ENCODE assay signal across 21 mouse cellular contexts in the genomic region with DNA sequence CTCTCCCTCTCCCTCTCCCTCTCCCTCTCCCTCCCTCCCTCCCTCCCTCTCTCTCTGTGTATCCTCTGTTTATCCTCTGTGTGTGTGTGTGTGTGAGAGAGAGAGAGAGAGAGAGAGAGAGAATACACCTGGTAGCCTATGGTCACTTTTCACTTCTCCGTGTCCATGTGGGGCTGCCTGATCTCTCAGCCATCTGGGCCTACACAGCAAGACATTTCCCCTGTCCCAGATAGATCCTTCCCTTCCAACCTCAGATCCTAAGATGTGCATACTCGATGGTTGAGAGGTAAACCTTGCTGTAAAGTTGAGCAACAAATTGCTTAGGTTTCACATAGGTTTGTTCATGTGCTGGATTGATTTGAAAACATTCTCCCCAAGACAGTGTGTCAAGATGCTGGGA.
DNase-seq lines count a peak whose midpoint lies in the region; ATAC-seq and TF ChIP-seq lines count a peak whose summit lies in the region.
"Had no signal": no experiment of that assay in that cellular context is flagged by ENCODE, and none has a peak within 500 bp of the region (broad histone marks: within the 10 kb centered on the region; RNA-seq: fewer than 3 reads in every experiment).

No protein-coding gene starts in this region.

- TF ChIP-seq POLR2A in cerebellum, adult 2 months (IDR thresholded peaks at IDR 0.05; ENCODE audit: borderline replicate concordance, insufficient read depth, low read length) = no peak

- H3K27me3 ChIP-seq in cerebellum, adult 2 months (ENCODE audit: control insufficient read depth, insufficient read depth, low read length) = no peaks in the 10 kb centered on the region
- H3K27me3 ChIP-seq in midbrain, embryonic 14.5 days (ENCODE audit: control insufficient read depth, insufficient read depth, low read length) = no peaks in the 10 kb centered on the region
- H3K27me3 ChIP-seq: forebrain, embryonic 13.5 days; heart, embryonic 13.5 days; hindbrain, embryonic 13.5 days; intestine, embryonic 15.5 days had no signal

- H3K36me3 ChIP-seq in midbrain, embryonic 14.5 days (ENCODE audit: control insufficient read depth, insufficient read depth, low read length) = no peaks in the 10 kb centered on the region
- H3K36me3 ChIP-seq: forebrain, embryonic 10.5 days; heart, embryonic 13.5 days; hindbrain, embryonic 13.5 days; intestine, embryonic 15.5 days had no signal

- no peak for TF ChIP-seq CTCF in cerebellum, adult 2 months (IDR thresholded peaks at IDR 0.05; ENCODE audit: borderline replicate concordance, insufficient read depth, low read depth, low read length)

- peak overlapping the region; percentile 85 for H3K27ac ChIP-seq in cerebellum, adult 2 months (ENCODE audit: insufficient read depth, low read length)
- no peak overlapping the region for H3K27ac ChIP-seq in midbrain, embryonic 14.5 days (replicated peaks; ENCODE audit: low read depth, low read length)
- H3K27ac ChIP-seq: forebrain, embryonic 10.5 days; forebrain, embryonic 13.5 days; heart, embryonic 13.5 days; hindbrain, embryonic 13.5 days; intestine, embryonic 15.5 days had no signal

- no peak for ATAC-seq in cerebellum, adult (ENCODE audit: insufficient number of reproducible peaks, low FRiP score, low TSS enrichment)
- no peak for ATAC-seq in midbrain, embryonic 14.5 days (ENCODE audit: low FRiP score, low TSS enrichment)
- ATAC-seq: CD4-positive, CD25-positive, alpha-beta regulatory T cell, adult 4 months; forebrain, embryonic 13.5 days; forebrain, embryonic 16.5 days; hindbrain, embryonic 16.5 days; intestine, embryonic 15.5 days had no signal

- peak; percentile 49 to 65 for DNase-seq in cerebellum, adult 2 months
- peak; percentile 75 for DNase-seq in brain, adult 2 months (ENCODE audit: low read depth, low spot score)
- peak; percentile 42 for DNase-seq in cerebellum, adult 8-10 months
- peak; percentile 57 to 58 for DNase-seq in cerebellum, postnatal 25 days
- DNase-seq in midbrain, embryonic 14.5 days = no peak
- DNase-seq: adrenal gland, adult 2 months; adrenal gland, postnatal 14 days; gastrocnemius, postnatal 10 days; gastrocnemius, postnatal 36 days; heart, postnatal 14 days; kidney, adult 11 months; kidney, adult 8-10 months had no signal

- H3K9ac ChIP-seq in midbrain, embryonic 14.5 days (replicated peaks; ENCODE audit: low read length) = no peak overlapping the region
- H3K9ac ChIP-seq: forebrain, embryonic 13.5 days; heart, embryonic 13.5 days; hindbrain, embryonic 13.5 days; intestine, embryonic 15.5 days had no signal

- no peaks in the 10 kb centered on the region for H3K9me3 ChIP-seq in midbrain, embryonic 14.5 days (ENCODE audit: control insufficient read depth, low read length)
- H3K9me3 ChIP-seq: forebrain, embryonic 10.5 days; forebrain, embryonic 13.5 days; heart, embryonic 13.5 days; hindbrain, embryonic 13.5 days; intestine, embryonic 15.5 days had no signal

- WGBS in cerebellum, adult 2 months = 18% methylated on average over 2 of the region's 2 CpGs
- WGBS in midbrain, embryonic 14.5 days = 79% methylated on average over 2 of the region's 2 CpGs

- no peak overlapping the region for H3K4me2 ChIP-seq in midbrain, embryonic 14.5 days (ENCODE audit: low read length)
- H3K4me2 ChIP-seq: forebrain, embryonic 13.5 days; heart, embryonic 13.5 days; hindbrain, embryonic 13.5 days; intestine, embryonic 15.5 days had no signal

- peaks cover 34% of the 10 kb centered on the region for H3K4me1 ChIP-seq in cerebellum, adult 2 months (ENCODE audit: control insufficient read depth, insufficient read depth, low read length)
- H3K4me1 ChIP-seq in midbrain, embryonic 14.5 days (ENCODE audit: control insufficient read depth, insufficient read depth, low read length) = peaks cover 5% of the 10 kb centered on the region; the same call in 1 of the 2 replicates

- no peak overlapping the region for H3K4me3 ChIP-seq in cerebellum, adult 2 months (replicated peaks; ENCODE audit: insufficient read depth, low read depth, low read length)
- no peak overlapping the region for H3K4me3 ChIP-seq in midbrain, embryonic 14.5 days (replicated peaks; ENCODE audit: low read depth, low read length)
- H3K4me3 ChIP-seq: forebrain, embryonic 10.5 days; forebrain, embryonic 13.5 days; heart, embryonic 13.5 days; hindbrain, embryonic 13.5 days; intestine, embryonic 15.5 days had no signal
